Mouse (Mus musculus) 416B (cell line): Measurements from ENCODE around the gene Dnmt3b.
"Not testable (repeated sequence)": the region's sequence is repeated elsewhere in the genome, so short reads cannot be mapped to it uniquely, and the experiment has no call there.

Source experiments
- DNase-seq: peaks from one replicate; pipeline ENCODE4 v3.0.0; 2011; ENCODE audit warnings: low read depth

The Dnmt3b gene

DNA sequence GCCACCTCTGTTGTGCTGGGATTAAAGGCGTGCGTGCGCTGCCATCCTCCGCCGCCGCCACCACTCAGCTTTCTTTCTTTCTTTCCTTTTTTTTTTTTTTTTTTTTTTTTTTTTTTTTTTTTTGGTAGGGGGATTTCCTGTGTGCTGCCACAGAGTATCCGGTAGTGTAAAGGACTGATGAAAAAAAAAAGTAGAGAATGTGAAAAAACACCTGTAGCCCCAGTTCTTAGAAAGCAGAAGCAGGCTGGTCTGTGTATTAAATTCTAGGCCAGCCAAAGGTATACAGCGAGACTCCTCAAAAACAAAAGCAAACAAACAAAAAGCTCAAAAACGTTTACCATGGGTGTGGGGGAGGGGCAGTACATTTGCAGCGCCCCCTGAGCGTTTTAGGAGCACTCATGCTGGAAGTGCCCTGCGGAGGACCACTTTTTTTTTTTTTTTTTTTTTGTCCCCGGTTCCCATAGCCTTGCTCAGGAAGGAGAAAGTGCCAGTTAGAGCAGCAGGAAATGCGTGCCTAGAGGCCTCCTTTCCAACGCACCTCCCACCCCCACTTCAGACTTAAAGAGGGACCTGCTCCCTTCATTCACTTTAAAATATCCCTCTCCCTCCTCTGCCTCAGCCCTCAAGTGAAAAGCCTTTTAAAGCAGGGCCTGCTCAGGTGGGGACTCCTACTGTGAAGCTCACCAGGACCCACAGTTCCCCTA lies 10.1 kb upstream of the Dnmt3b start:
- peak; percentile 21 for DNase-seq

DNA sequence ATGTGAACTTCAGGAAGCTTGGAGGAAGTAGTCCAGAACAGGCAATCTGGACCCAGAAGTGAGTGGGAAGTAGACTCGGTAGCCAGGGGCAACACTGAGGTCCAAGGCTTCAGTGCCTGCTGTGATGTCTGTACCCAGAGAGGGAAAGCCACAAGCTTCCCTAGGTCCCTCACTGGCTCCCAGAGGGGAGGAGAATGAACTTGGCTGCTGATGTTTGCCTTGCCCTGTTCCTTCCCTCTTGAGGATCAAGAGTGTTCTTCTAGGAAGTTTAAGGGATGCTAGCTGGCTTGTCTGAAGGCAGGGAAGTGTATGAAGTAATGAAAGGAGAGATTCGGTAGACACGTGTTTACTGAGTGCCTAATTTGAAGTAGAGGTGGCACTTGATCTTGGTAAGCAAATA lies 6.8 kb upstream of the Dnmt3b start:
- DNase-seq = no peak

DNA sequence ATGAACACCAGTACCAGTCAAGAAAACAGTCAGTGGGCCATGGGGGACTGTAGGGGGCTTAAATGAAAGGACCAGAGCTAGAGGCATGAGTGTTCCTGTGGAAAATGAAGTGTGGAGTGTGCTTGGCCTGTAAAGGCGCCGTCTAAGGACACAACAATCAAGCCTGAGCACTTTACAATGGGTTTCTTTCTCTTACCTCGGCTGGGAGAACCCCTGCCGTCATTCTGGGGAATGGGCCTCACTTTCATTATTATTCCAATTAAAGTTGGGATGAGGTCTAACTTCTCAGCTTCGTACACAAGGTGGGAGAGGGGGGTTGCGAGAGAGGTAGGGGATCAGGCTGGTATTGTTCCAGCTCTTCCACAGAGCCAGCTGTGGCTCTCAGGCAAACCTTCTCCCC lies 6.3 kb upstream of the Dnmt3b start:
- no peak for DNase-seq

DNA sequence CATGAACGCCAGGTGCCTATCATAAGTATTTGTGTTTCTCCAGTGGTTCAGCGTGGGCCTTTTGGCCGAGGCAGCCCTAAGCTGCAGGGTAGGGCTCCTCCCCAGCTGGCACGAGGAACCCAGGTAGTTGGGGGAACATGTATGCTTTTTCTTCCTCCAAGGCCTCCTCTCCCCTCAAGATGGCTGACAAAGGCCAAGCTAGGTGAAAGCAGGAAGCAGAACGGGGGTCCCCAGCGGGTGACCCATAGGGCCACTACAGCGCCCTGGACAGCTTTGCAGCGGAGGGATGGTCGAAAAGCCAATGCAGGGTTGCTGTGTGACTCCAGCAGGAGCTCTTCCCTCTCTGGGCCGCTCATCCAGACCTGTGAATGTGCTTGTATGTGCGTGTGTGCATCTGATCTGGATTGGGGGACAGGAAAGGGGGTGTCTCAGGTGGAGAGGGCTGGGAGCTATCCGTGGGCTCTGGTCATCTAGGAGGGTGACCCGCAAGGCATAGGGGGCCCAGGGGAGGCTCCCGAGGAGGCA lies 415 bp upstream of the Dnmt3b start:
- DNase-seq = peak; percentile 49

DNA sequence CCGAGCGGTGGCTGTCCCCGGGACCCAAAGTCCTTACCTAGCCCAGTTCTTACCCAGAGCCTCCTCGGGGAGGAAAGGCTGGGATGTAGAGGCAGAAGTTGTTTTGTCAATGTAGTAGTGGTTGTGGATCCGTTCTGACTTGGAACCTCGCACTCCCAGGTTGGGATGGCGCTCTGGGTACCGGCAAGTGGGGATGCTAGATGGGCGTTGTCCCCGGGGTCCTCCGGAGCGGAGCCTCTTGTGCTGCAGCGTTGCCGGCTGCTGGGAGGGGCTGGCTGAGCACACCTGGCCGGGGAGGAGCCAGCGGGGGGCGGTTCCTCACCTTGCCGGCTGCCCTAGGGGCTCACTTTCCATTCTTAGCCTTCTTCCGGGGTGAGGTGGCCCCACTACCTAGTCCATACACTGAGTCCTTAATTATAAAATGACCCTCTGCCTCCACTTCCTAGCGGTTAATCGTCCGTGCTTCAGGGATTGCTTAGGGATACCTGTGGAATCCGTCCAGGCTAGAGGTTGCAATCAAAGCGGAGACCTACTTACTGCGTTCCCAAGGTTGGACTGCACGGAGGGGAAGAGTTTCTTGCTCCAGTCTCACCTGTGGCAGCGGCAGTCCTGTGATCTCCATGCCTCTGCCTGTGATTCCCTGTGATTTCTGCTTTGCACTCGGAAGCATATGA lies 901 bp downstream of the Dnmt3b start:
- peak; percentile 22 for DNase-seq

DNA sequence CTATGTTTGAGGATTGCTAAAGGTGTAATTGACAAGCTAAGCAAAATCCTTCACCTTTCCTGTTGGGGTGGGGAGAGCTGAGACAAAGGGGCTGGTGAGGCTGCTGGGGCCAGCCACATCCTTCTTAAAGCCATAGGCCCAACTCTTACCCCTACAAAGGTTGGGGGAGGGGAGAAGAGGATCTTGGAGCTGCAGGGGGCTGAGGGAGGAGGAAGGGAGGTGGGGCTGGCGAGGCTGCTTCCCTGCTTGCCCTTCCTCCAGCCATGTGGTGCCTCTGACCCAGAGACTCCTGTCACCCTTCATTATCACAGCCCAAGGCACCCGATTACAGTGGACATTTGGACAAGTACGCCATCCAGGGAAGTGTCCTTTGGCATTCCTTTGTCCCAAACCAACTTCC lies 2.4 kb downstream of the Dnmt3b start:
- DNase-seq = no peak

DNA sequence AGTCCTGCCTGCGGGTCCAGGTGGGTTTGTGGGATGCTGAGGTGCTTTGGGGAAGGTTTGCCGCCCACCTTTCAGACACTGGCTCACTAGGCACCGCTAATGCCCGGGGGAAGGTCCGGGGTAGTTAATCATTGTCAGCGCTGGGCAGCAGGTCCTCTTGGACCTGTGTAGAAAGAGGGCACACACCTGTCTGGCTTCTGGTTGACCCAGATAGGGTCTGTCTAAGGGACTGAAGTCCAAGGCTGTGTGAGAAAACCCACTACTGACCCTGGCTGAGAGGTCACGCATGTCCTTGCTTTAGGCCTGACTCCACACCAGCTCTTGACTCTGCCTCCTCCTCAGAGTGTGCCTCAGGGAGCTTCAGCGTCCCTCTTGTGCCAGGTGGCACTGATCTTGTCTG lies 8.4 kb downstream of the Dnmt3b start:
- not testable (repeated sequence) for DNase-seq

DNA sequence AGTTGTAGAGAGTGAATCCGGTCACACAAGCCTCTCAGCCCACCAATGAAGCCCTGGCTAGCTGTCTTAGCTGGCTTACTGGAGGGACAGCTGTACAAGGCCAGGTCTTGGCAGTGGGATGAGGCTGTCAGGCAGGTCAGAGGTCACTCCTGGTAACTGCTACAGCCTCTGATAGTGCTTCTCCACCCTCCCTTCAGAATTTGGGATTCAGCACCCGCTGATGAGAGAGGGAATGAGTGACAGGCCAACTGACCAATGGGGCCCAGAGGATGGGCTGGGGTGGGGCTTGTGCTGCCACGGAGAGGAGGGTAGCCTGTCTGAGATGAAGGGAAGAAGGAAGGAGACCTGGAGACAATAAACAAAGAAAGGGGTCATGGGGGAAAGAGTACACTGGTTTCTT lies 11.4 kb downstream of the Dnmt3b start:
- DNase-seq = no peak

DNA sequence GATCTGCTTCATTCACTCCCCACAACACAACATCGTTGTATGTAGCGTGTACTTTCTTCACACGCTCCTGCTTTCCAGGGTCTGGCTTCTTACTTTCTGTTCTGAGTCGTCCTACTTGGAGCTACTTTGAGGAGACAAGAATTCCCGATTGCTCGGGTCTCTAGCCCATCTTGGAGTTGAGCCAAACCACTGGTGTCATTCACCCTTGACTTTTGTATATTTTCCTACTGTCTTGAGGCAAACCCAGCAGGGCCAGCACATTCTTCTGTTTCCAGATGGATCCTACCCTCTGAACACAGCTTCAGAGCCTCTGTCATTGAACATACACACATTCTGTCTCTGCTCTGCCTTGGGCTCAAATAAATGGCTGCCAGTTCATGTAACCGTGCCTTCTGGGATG lies 16.2 kb downstream of the Dnmt3b start:
- no peak for DNase-seq

DNA sequence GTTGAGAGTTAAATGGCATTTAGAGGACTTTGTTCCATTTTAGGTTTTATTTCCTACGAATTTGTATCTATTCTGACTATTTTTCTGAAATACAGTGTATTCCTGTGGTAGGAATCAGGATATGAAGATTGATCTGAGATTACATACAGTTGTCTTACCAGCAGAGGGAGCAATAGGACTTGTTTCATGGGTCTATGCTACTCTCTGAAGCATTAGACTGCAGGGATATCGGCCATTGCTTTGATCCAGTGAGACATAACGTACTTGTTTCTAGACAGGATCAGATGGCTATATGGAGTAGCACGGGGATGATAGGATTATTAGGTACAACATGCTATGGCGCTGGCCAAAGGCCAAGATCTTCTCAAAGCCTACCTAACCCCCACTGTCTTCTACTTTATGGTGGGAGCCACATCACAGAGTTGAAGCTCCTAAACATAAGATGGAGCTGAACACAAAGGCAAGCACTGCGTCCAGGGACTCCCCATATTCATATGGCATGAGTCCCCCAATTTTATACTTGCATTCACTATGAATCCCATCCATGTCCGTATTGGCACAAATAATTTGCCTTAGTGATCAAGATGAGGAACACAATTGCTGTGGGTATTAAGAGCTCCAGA lies 19.6 kb downstream of the Dnmt3b start:
- DNase-seq = peak; percentile 78

DNA sequence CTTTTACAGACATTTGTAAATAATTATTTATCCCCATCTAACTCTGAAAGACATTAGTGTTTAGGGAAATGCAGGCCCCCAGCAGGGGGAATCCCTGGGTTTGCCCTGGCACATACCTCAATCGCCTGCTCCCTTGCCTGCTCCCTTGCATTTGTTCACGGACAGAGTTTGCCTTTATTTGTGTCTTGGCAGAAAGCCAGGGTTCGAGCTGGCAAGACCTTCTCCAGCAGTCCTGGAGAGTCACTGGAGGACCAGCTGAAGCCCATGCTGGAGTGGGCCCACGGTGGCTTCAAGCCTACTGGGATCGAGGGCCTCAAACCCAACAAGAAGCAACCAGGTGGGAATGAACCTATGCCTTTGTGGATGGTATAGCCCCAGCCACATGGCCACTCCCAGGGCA lies 20.9 kb downstream of the Dnmt3b start:
- DNase-seq = no peak

DNA sequence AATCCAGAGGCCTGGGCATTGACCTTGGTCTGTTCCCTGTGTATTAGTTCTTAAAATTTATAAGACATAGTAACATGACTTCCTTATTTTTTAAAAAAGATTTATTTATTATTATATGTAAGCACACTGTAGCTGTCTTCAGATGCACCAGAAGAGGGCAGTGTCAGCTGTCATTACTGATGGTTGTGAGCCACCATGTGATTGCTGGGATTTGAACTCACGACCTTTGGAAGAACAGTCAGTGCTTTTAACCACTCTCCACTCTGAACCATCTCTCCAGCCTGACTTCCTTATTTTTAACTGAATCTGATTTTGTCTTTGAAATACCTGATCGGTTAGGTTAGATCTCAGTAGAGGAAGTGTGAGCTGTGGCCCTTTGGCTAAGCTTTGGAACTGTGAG lies 23.4 kb downstream of the Dnmt3b start:
- peak; percentile 29 for DNase-seq

DNA sequence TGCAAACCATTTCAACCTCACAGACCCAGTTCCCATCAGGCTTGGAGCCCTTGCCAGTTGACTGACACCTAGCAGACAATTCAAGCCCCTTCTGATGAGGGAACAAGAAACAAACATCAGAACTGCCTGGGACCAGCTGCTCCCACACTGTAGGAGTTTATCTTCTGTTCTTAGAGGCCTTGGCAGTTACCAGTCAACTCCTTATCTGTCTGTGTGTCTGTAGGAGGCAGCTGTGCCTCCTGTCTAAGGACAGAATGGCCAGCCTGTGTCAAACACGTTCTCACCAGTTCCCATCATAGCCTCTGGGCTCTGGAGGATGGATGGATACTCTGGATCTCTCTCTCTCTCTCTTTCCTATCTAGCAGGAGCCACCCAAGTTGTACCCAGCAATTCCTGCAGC lies 26.1 kb downstream of the Dnmt3b start:
- DNase-seq = not testable (repeated sequence)

DNA sequence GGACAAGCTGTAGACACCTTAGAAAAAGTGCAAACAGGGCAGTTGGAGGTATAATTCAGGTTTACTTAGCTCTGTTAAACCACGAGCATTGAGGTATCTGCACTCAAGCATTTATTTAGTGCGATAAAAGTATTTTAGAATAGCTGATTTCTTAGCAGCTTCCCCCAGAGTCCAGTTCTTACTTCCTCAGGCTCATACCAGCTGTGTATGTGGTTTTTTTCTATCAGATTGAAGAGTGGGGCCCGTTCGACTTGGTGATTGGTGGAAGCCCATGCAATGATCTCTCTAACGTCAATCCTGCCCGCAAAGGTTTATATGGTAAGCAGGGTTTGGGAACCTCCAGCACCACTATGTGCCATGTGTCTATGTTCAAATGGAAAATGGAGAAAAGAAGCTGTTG lies 27.7 kb downstream of the Dnmt3b start:
- DNase-seq = no peak

DNA sequence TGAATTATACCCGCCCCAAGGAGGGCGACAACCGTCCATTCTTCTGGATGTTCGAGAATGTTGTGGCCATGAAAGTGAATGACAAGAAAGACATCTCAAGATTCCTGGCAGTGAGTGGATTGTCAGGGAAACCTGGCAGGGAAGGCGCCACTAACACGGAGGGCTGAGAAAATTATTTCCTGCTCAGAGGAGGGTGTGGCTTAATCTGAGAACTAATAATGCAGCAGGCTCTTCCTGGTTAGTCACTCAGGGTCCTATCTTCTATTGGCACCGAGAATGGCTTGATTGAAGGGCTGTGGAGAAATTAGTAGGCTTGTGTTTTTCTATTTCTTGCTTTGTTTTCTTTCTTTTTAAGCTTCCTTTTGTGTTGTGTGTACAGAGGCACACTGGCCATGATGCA lies 28.3 kb downstream of the Dnmt3b start:
- no peak for DNase-seq

DNA sequence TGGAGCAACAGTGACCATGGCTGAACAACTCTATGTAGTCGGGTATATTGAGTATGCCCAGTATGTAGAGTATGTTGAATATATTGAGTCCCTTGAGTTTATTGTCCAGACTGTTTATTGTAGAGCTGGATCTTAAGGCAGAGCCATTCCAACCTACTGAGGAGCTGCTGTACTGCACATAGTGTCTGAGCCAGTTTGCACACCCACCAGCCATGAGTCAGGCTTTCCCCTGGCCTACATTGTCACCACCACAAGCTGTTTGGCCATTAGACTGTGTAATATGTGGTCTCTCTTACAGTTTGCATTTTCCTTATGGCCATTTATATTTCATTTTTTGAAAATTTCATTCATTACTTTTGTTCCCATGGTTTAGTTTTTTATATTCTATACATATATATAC lies 30.7 kb downstream of the Dnmt3b start:
- peak; percentile 53 for DNase-seq

DNA sequence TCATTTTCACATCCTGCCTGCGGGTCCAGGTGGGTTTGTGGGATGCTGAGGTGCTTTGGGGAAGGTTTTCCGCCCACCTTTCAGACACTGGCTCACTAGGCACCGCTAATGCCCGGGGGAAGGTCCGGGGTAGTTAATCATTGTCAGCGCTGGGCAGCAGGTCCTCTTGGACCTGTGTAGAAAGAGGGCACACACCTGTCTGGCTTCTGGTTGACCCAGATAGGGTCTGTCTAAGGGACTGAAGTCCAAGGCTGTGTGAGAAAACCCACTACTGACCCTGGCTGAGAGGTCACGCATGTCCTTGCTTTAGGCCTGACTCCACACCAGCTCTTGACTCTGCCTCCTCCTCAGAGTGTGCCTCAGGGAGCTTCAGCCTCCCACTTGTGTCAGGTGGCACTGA lies 44.2 kb downstream of the Dnmt3b start:
- DNase-seq = not testable (repeated sequence)

DNA sequence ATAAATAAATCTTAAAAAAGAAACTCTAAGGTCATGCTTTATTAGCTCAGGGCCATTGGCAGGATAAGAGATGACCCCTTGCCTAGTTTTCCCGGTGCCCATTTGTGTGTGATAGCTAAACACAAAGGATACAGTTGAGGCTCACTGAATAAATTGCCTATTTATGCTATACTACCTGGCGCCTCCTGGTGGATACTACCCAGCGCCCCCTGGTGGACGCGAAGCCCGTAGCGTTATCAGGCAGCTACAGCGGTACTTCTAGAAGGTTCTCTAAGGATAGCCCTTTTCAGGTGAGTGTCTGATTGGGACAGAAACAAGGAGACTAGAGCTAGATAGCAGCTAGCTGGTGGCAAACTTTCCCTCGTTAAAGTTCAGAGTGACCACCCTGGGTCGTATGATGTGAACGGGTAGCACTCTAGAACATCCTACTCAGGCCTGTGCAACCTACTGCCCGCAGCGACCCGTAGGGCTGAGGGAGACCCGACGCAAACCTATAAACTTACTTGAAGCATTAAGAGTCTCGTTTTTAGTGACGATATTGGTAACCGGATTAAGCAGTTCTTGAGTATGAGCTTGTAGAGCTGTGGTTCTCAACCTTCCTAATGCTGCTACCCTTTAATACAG lies 45.3 kb downstream of the Dnmt3b start:
- peak; percentile 72 for DNase-seq

DNA sequence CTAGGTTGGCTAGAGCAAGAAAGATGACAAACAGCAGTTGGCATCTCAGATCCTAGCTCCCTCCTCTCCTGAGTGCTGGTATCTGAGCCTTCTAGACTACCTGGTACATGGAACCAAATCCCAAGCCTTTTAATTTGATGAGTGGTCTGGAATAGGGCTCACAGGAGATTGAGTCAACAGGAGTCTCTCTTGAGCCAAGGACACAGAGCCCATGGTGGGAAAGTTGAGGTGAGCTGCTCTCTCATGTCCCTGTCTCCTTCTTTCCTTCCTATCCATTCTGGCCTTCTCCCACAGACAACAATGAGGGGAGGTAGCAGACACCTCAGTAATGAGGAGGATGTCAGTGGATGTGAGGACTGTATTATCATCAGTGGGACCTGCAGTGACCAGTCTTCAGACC lies 47.1 kb downstream of the Dnmt3b start, which contains the start of gene Dnmt3c:
Gene Dnmt3c (plus strand): TSS at position 301 of the 400 bp plus-strand sequence.
- no peak for DNase-seq

DNA sequence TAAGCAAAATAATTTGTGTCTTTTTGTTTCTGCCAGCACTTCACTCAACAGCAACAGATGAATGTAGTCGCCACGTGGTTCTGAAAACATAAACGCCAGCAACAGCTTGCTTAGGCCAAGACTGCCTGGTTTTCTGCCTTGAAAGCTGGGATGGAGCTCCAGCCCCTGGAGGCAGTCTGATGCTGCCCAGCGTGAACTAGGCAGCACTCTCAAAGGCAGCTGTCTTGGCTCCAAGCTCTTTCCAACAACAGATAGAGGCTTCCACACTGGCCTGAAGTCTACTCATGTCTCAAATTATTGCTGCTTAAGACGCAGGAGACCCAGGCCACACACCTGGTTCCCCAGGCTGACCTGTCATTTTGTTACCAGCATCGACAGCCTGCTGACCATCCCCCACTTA lies 54.1 kb downstream of the Dnmt3b start:
- no peak for DNase-seq

DNA sequence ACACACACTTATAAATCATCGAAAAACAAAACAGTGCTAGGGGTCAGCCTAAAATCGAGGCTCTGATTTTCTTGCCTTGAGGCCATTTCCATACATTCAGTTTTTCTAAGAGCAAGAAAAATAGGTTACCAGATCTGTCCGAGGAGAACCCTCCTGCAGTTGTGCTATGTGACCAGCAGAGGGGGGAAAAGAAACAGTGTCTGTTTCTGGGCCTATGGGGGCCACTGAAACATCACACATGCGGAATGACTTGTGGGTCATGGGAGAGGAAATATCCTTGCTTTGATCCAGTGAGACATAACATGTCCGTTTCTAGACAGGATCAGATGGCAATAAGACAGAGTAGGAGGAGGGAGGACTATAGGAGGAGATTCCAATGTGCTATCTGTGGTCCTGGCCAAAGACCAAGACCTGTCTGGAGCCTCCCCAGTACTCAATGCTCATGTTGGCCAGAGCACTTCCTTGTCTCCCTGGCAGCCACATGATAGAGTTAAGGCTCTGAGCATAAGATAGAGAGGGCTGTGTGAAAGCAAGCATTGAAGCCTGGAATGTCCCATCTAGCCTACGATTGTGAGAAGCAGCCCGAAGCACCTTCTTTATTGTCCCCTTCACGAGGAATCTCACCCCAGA lies 61.6 kb downstream of the Dnmt3b start:
- DNase-seq = peak; percentile 64

DNA sequence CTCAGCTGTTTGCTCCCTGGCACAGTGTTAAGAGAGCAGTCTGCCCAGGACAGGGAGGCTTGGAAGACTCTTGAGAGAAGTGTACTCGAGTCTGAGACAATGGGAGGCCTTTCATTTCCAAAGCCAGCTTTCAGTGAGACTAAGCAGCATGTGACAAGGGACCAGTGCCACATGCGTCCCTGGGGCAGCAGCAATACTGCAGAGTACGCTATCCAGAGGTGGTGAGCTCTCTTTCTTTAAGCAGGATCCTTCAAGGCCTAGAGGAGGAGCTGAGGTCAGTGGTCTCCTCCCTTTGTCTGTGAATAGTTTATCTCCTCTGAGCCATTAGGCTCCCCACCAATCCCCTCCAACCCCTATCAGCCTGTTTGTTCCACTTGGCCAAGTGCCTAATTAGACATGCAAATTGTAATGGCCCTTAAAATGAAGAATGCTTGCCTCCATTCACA lies 63.4 kb downstream of the Dnmt3b start:
- no peak for DNase-seq
